Mouse (Mus musculus) c-Kit-positive CD71-positive TER-119-negative erythroid progenitor cells, embryonic 14.5 days (primary cell): Measurements from ENCODE around the gene Mtch2.
"Not testable (repeated sequence)": the region's sequence is repeated elsewhere in the genome, so short reads cannot be mapped to it uniquely, and the experiment has no call there.

Experiments used
- DNase-seq: peaks from one replicate; pipeline ENCODE4 v3.0.0-alpha.2; 2013; ENCODE audit warnings: low read depth

Gene Mtch2

GRCm38 (mm10) chr2:90864184-90864583 is 17.2 kb downstream of the Mtch2 start:
- DNase-seq: no peak

DNA sequence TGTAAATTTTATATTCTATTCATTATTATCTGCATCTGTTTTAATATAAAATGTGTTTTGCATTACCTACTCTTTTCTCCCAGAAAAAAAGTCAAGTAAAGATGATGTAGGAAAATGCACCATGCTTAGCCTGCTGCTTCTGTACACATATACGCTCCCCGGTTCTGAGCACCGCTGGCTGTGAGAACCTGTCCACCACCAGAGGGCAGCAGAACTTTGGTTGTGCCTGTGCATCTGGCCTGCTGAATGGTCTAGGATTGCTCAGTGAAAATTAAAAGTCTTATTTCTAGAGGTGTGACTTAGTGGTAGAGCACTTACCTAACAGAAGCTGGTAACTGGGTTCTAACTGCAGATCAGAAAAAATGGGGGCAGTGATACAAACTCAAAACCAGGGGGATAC is 19.6 kb downstream of the Mtch2 start:
- peak; percentile 83 for DNase-seq

GRCm38 (mm10) chr2:90870136-90870601 is 23.2 kb downstream of the Mtch2 start:
- peak; percentile 72 for DNase-seq

DNA sequence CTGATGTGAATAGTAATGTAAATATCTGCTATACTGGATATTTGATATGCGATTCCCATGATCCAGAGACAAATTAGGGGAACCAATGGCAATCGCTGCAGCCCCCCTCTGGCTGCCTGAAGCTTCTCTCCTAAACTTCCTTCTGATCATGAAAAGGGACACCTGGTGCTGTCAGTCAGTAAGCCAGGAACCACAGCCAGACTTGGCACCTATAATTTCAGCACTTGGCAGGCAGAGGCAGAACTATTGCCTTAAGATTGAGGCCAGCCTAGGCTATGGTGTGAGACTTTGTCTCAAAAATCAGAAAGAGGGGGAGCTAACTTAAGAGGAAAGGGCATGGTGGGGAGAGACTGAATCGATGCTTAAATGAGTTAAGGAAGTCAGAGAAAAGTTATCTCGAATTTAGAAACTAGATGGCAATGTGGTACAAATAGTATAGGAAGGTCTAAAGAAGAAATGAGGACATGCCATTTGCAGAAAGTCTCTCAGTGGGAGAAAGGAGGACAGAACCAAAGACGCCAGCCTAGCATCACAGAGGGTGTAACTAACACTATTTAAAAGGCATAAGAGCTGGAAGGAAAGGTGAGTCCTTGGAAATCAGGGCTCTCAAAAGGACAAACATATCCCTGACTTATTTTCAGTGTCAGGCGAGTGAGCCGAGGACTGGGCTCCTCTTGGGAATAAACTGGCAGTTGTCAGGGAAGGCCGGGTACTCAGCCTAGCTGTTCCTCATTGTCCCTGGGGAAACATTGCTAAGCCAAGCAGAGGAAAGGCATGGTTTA is 24.4 kb downstream of the Mtch2 start:
- no peak for DNase-seq

DNA sequence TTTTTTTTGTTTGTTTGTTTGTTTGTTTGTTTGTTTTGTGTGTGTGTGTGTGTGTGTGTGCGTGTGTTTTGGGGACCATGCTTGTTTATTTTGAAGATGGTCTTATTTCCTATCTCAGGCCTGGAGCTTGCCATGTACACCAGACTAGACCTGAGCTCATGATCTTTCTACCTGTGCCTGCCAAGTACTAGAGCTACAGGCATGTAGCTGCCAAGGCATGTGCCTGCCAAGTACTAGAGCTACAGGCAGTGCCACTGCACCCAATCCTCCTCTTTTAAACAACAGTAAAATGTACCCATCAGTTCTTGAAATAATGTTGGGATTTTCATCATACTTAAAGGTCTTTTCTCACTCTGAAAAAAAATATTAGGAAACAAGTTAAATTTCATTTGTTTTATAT is 27.1 kb downstream of the Mtch2 start:
- no peak for DNase-seq

- DNase-seq: no peak
Measured at GRCm38 (mm10) chr2:90875239-90875638, 28.3 kb downstream of the Mtch2 start.

DNA sequence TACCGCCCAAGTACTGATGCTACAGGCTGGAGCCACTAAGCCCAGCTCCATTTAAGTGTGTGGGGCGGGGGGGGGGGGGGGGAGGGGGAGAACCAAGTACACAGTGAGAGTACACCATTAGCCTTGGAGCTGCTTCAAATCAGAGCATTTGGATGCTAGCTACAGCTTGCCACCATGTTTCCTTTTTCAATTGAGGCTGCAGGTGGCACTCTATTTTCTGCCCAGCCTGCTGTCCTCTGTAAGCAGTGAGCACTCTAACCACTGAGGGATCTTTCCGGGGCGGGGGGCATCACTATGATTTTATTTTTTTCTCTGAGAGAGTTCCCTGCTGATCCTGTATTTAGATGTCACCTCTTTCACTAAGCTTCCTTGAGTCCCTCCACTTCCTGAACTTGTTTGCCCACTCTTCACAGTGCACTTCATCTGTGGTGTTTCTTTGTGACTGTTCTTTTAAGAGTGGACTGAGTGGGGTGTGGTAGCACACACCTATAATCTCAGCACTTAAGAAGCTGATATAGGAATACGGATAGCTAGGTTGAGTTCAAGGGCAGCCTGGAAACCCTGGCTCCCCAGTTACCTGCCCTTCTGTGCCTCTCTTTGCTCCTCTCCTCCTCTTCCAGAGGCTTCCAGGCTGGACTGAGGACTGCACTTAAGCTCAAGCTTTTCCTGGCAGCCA is 30.8 kb downstream of the Mtch2 start:
- DNase-seq: no peak

GRCm38 (mm10) chr2:90879419-90879818 is 32.5 kb downstream of the Mtch2 start:
- DNase-seq: no peak

DNA sequence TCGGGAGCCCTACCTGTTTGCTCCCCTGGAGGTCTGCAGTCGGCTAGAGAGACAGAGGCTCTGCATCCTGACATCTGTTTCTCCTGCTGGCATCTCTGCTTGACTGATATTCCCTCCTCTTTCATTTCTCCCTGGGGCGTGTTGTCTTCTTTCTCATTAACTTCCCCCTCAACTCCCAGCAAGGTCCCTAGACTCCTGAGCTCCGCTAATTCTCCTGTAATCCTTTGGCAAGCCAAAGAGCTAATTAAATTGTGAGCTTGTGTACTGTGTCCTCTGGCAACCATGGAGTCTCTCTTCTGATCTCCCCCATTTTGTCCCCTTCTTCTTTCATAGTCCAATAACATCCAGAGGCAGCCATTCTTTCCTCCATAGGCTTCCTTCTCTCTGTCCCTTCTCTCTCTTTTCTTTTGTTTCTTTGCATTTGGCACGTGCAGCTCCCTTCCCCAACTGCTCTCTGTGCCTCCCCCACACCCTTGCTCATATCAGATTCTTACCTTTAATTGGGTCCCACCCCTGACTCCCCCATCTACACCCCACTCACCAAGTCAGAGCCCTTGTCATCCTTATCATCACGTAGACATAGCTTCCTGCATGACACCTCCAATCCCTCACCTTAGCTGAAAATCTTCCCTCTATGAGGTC is 33.3 kb downstream of the Mtch2 start:
- DNase-seq: no peak

GRCm38 (mm10) chr2:90881824-90882223 is 34.9 kb downstream of the Mtch2 start:
- DNase-seq: no peak

DNA sequence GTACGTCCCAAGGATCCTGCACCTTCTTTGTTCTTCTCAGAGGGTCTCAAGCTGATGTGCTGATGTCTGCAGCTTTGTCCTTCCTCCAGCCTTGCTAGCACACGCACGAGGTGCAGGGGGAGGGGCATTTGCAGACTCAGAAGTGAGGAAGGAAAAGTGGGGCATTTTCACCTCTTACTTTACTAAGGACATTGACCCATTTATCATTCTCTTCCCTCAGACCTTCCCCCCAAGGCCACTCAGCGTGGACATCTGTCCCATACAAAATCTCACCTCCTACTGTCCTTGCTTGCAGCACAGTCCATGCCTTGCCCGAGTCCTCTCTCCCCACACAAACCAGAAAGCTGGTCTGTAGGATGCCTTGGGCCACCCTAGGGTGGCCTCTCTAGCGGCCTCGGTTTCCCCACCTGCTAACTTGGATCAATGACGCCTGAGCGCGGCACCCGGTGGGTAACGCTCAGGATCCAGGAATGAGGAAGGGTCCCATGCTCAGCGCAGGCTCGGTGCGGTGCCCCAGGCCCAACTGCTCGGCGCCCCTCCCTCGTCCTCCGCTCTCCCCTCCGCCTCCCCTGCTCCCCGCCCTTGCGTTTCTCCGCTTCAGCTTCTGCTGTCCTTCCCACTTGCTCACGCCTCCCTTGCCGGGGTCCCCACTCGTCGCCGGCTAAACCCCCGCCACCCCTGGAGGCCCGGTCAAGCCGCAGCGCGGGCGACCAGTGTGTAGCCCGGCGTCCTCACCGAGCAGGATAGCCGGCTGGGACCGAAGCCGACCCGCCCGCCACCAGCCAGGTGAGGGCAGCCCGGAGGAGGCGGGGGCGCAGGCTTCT is 38.5 kb downstream of the Mtch2 start, which contains the start of gene C1qtnf4:
C1qtnf4 (plus strand) TSS at position 643 of the 824 bp plus-strand sequence.
- DNase-seq: no peak

GRCm38 (mm10) chr2:90886436-90886835 is 39.5 kb downstream of the Mtch2 start:
- no peak for DNase-seq

DNA sequence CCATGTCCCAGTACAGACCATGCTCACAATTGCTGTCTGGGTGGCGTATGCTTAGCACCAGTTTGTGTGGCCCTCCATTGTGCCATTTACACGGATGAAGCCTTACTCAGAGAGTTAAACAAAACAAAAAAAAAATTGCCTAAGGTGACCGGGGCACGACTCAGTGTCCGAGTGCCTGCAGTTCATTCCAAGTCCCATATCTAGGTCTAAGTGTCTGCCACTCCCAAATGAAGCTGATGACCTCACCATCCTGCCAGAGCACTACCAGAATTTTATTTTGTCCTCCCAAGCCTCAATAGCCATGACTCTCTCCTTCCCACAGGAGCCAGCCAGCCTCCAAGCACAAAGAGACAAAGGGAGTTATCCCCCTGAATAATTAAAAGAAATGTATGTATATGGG is 40.7 kb downstream of the Mtch2 start:
- DNase-seq: no peak

GRCm38 (mm10) chr2:90889550-90890548 is 42.9 kb downstream of the Mtch2 start:
- no peak for DNase-seq

DNA sequence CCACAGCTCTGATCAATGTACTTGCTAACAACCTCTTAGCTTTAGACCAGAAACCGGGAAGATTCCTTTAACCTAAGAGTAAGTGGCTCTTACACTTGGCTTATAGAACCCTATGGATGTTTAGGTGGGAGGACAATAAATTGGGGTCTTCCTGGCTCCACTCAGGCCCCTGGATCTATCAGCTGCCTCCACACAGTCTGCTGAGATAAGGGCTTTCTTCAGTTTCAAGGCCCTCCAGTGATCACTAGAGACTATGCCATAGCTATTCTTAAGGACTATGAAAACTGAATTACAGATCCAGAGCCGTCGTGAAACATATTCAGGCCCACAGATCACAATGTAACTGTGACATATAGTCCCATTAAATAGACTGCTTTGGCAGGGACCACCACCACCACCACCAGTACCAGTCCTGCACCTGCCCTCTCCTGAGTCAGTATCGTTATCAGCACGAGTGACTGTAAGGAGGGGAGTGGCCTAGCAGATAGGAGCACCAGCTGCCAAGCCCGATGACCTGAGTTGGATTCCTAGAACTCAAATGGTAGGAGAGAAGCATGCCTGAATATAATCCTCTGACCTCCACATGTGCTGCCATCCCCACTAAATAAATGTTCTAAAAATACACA is 46.8 kb downstream of the Mtch2 start:
- DNase-seq: no peak

GRCm38 (mm10) chr2:90894299-90894677 is 47.3 kb downstream of the Mtch2 start:
- DNase-seq: not testable (repeated sequence)

DNA sequence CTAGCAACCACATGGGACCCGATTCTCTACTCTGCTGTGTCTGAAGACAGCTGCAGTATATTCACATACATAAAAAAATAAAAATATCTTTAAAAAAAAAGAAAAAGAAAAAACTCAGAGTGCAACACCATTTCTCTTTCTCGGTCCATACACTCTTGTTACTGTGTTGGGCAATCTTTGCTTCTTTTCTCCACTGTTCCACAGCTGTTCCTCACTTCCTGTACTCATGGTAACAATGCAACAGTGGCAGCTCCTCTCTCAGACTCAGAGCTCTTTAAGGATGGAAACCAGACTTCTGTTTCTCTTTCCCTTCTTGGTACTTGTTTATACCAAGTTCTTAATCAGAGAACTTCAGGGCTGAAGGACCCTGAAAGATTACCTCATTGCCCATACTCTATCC is 56.4 kb downstream of the Mtch2 start:
- no peak for DNase-seq

- DNase-seq: peak; percentile 89
Measured at GRCm38 (mm10) chr2:90904076-90904855, 57.3 kb downstream of the Mtch2 start, which contains the start of the genes Kbtbd4 and Ndufs3. TSS of gene Kbtbd4 (plus strand) at chr2:90904740. TSS of gene Ndufs3 (minus strand) at chr2:90904827.

DNA sequence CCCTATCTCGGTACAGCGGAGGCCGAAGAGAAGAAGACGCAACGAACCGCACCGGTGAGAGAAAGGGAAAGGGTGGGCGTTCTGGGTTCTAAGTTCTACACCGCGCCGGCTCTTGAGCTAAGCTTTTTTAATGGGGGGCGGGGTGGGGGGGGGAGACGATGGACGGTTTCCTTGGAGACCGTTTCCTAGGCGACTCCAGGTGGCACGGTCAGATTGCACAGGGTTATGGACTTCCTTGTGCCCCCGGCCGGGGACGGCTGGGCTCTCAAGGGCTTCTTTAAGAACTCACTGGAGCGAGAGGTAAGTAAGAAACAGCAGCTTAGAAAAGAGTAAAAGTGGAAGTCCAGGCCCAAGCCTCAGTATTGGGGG is 57.9 kb downstream of the Mtch2 start:
- no peak for DNase-seq
